Mouse (Mus musculus) spleen, postnatal 4 days (tissue): ENCODE results near the gene Parl.

ENCODE experiments used
- DNase-seq, 2 experiments: peaks; one replicate each; pipeline ENCODE4 v3.0.0; 2022; ENCODE audit warnings: low spot score in 2 of 2

The Parl gene

DNA sequence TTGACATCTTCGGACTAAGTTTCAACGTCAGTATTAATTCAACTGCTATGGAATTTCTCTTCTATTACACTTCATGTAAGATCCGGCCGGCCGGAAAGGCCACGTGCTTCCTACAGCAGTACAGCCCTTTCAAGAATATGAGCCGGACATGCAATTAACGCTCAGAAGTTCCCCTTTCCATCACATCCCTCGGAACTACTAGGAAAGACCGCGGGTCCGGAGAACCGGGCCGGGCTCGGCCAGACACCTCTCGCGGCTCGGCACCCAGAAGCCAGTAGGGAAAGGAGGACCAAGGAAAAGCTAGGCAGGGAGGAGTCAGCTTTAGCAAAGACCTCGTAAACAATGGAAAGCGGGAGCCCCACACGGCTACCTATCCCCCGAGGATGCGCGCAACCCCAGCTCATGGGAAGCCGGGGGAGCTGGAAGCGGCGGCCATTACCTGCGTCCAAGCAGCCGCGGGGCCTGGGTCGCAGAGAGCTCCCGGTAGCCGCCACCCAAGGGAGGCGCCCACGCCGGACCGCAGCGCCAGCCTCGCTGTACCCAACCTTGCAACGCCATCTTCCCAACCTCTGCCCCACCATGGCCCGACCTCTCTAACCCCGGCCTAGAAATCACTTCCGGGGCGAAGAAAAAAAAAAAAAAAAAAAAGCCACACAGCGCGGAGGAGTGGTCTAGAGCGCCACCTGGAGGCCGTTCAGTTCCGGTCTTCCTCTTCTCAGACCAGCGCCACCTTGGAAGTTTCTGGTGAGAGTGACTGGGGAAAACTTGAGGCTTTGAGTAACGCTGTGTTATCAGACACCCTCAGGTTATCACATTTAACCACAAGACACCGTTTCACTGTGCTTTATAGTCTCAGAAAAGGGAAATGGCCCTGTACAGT lies at the start of gene Parl:
TSS of gene Parl (minus strand) at position 618 of the 880 bp plus-strand sequence.
- DNase-seq = peak; percentile 81 to 94

DNA sequence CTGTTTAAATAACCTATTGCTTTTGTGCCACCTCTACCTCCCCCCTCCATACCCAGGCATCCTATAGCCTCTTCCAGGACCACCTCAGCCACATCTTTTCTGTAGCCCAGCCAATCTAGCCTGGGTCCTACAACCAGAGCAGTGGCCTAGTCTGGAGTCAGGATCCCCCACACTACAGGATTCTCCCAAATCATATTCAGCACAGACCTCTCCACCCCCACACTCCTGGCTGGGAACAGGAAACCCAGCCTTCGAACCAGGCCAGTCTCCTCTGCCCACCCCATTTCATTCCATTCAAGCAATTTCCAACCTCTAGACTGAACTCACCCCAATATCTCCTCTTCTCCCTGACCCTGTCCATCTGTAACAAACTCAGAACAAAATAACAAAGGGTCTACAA lies 43.3 kb upstream of the Parl start:
- DNase-seq = no peak

DNA sequence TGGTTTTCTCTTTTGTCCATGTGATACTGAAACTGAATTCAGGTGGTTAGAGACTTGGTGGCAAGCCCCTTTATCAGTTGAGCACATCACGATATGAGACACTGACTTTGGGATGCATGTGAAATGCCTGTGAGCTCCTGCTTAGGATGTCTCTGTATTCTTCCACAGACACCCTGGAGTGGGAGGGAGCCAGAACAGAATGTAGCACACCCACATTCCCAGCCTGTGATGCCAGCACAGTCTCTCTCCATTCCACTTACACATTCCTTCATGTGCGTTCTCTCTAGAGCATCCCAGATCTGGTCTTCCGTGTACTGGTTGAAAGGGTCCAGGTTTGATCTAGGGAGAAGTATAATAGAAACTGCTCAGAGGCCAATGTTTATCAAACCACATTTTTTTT lies 36.4 kb upstream of the Parl start:
- no peak for DNase-seq

DNA sequence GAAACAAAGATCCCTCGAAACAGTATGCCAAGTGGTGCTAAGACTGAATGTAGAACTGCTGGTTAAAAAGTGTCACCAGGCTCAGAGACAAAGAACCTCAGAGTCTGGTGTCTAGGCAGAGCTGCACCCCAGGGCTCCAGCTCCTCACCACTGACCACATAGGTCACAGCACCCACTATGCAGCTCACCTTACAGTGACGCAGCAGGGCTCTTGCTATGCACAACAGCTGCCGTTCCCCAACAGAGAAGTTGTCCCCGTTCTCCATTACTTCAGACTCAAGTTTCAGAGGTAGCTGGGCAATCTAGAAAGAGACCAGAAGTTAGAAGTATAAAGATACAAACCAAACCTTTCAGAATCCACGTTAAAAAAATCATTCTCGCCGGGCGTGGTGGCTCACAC lies 32.7 kb upstream of the Parl start:
- no peak for DNase-seq

DNA sequence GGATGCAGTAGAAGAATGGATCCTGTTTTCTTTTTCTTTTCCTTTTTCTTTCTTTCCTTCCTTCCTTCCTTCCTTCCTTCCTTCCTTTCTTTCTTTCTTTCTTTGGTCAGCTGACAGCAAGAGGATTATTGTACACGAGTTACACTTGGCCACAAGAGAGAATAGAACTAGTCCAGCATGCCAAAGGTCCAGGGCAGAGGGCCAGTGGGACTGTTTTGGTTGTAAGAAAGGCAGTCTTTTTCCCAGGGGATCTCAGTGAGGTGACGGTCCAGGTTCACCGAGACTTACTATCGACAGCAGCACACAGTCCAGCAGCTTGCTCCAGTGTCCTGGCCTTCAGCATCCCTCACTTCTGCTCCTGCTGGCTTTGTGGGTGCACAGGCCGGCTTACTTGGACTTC lies 26.1 kb upstream of the Parl start:
- DNase-seq = no peak

DNA sequence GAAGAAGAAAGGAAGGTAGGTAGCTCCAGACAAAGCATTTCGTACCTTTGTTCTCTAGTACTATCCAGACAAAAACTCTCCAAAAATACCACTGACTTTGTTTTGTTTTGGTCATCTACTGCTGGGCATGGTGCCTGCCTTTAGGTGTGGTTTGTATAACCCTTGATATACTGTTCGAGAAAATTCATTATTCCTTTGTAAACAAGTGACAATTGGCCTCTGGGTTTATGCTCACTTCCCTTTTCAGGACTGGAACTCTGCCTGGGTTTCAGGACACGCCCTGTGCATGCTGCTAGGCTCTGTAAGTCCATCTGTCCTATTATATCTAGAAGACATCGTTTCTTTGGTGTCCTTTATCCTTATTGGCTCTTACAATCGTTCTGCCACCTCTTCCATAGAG lies 23.1 kb upstream of the Parl start, which contains the start of gene Cyp2ab1:
TSS of gene Cyp2ab1 (minus strand) at position 119 of the 400 bp plus-strand sequence.
- no peak for DNase-seq

DNA sequence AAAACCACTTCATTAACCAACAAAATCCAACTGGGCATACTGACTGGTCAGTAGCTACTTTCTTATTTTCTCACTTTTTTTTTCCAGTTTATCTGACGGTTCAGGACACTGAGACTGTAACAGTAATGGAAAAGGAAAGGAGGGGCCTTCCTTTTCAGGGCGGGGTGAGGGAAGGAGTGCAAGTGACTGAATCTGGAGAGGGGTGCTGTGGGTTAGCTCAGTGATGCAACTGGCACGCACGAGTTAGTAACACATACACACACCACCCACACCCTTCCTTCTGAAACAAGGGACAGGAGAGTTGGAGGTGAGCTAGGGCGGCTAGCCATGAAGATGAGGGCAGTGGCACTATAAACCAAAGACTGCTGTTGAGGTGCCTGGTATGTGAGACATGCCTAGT lies 21.7 kb upstream of the Parl start:
- no peak for DNase-seq

- DNase-seq = no peak
Measured at GRCm38 (mm10) chr16:20322274-20322673, 20.1 kb upstream of the Parl start.

- DNase-seq = no peak
Measured at GRCm38 (mm10) chr16:20316770-20317169, 14.6 kb upstream of the Parl start.

- DNase-seq = no peak
Measured at GRCm38 (mm10) chr16:20315266-20315665, 13.1 kb upstream of the Parl start.

- no peak for DNase-seq
Measured at GRCm38 (mm10) chr16:20312272-20312671, 10.1 kb upstream of the Parl start.

GRCm38 (mm10) chr16:20300076-20300475 lies 2.1 kb downstream of the Parl start:
- no peak for DNase-seq

GRCm38 (mm10) chr16:20280238-20280637 lies 21.9 kb downstream of the Parl start:
- no peak for DNase-seq

DNA sequence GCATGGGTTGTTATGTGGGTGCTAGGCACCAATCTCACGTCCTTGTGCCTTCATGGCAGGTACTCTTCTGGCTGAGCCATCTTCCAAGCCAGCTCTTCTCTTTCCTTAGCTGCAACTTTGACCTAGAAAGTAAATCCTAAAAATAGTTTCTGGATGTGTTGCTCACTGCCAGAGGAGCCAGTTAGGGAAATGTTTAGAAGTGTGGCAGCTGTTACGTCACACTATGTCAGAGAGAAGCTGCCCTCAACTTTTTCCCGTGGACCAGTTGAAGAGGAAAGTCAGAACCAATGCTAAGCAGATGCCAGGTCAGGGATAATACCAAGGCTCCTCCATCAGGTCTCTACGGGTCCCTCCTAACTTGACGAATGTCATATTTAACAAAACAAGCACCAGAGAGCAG lies 22.8 kb downstream of the Parl start:
- DNase-seq = no peak

DNA sequence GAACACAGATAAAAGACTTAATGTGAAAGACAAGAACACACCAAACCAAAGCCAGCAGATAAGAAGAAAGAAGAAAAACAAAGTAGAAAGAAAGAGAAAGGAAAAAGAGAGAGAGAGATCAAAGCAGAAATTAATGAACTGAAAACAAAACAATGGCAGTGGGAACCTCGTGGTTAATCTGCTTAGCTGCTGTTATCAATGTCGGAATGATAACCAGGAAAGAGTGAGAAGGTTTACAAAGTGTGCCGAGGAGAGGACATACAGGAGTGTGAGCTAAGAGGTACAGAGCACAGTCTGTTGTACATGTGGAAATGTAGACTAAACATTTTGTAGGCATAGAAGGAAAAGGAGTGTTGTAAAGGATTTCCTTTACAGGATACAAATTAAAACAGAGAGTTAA lies 29.2 kb downstream of the Parl start:
- no peak for DNase-seq

DNA sequence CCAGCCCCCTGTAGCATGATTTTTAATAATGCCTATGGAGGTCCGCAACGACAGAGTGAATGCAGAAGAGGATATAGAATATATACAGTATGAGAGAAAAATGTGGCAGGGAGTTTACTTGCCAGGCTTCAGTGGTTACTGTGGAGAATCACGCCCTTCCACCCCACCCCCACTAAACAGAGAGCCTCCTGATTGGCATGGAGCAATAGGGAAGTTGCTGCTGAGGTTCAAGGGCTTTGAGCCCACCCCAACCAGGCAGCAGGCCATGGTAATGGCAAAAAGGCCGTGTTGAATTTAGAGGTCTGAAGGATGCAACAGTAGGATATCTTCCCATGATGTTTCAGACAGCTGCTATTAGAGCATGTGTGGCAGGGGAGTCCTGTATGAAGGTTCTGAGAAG lies 30.8 kb downstream of the Parl start:
- no peak for DNase-seq

DNA sequence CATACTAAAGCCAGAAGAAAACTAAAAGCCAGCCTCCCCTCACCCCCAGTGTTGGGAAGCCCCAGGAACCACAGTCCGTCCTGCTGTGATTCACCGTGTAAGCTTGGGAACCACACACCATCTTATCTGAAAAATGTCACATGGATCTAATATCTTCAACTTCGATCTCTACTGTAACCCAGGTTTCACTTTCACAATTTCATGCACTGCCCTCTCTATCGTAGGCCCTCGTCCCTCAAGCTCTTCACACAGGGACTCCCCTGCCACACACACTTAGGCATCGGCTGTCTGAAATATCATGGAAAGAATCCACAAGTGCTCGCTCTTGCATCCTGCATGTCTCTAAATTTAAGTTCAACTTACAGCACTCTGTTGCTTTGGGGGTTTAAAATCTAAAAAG lies 37.1 kb downstream of the Parl start:
- no peak for DNase-seq

DNA sequence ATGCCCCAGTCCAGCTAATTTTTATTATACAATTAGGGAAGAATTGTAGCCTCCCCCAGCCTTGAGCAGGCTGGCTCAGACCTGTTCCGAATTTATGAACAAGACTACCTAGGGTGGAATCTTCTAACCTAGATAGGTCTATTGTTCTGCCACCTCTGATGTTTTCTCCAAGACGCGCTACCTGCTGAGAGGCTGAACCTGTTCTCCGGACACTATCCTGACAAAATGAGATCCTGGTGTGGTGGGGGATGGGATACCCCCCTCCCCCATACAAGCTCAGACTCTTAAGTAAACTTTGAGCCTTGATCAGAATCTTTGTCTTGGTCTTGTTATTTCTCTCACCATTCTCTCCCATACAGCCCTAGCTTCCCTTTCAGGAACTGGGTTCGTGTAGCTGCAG lies 44.3 kb downstream of the Parl start:
- no peak for DNase-seq

- no peak for DNase-seq
Measured at GRCm38 (mm10) chr16:20248442-20249174, 53.6 kb downstream of the Parl start.

- no peak for DNase-seq
Measured at GRCm38 (mm10) chr16:20247103-20247502, 55.1 kb downstream of the Parl start.

DNA sequence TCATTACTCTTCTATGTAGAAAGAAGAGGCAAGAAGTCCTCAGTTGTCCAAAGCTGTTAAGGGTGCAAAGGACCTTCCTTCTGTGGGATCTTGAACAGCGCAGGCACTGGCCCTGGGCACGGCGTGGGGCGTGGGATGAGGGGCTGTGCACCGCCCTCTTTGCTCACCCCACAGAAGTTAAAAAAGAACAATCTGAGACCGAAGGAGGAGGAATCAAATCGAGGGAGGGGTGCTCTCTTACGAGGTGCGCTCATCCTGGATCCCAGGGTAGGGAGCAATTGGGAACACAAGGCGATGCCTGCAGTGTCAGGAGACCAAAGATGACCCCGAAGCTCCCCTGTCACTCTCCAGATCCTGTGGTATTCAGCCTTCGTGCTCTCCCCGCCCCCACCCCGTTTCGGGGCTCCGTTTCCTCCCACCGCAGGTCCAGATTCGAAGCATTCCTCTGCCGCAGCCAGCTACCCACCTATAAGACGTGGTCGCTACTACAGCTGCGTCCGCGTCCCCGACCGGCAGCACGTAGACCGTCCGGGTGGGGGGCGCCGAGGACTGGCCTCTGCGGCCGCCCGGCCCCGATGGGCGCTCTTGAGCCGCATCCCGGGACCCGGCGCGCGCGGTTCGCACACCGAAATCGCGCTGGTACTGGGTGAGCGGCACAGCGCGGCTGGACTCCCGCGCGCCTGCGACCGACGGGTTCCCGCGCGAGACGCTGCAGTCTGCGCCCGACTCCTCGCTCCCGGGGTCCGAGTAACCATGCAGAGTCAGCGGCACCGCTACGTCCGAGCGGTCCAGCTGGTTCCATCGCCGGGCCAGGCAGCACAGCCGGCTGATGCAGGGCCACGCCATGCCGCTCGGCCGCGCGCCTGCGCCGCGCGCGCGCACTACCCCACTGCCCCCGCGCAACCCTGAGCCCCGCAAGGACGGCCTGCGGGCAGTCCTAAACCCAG lies 61.4 kb downstream of the Parl start, which contains the start of gene Map6d1:
TSS of gene Map6d1 (minus strand) at position 891 of the 947 bp plus-strand sequence.
- no peak for DNase-seq

GRCm38 (mm10) chr16:20238646-20239045 lies 63.5 kb downstream of the Parl start:
- DNase-seq = peak in 1 of 2 experiments; percentile 13
